Mouse (Mus musculus) hindbrain, embryonic 11.5 days (tissue): ENCODE data around the gene Dclk1. TPM values are rescaled to one million over a fixed set of nuclear protein-coding genes. Genes with fewer than 3 reads are reported as not detected.

Source experiments
- ATAC-seq: fragments of 200-750 bp; cut with Nextera tagmentation; 2 replicates; pipeline ENCODE4 v1.8.0; 2017; ENCODE audit warnings: mild to moderate bottlenecking, moderate TSS enrichment, moderate library complexity; ENCODE audit not compliant: low FRiP score
- DNase-seq: peaks from one replicate; pipeline ENCODE4 v3.0.0-alpha.2; 2015; ENCODE audit warnings: low spot score
- H3K27ac ChIP-seq: fragments of 300-500 bp; sonication (generic); 2 replicates; pipeline ENCODE4 v1.5.1; 2014; ENCODE audit warnings: mild to moderate bottlenecking, low read depth, low read length
- H3K27me3 ChIP-seq: fragments of 300-500 bp; sonication (generic); 2 replicates; pipeline ENCODE4 v1.6.1; 2014; ENCODE audit warnings: mild to moderate bottlenecking, low read length, moderate library complexity, mixed read lengths; ENCODE audit not compliant: control insufficient read depth, insufficient read depth
- H3K36me3 ChIP-seq: fragments of 300-500 bp; sonication (generic); 2 replicates; pipeline ENCODE4 v1.6.1; 2014; ENCODE audit warnings: mild to moderate bottlenecking, low read length, moderate library complexity, mixed read lengths; ENCODE audit not compliant: control insufficient read depth, insufficient read depth
- H3K4me1 ChIP-seq: fragments of 300-500 bp; sonication (generic); replicated peaks from 2 replicates; pipeline ENCODE4 v1.6.1; 2014; ENCODE audit warnings: low read length, mixed read lengths; ENCODE audit not compliant: control insufficient read depth, insufficient read depth
- H3K4me2 ChIP-seq: fragments of 300-500 bp; sonication (generic); replicated peaks from 2 replicates; pipeline ENCODE4 v1.6.1; 2014; ENCODE audit warnings: mild to moderate bottlenecking, low read depth, low read length
- H3K4me3 ChIP-seq: fragments of 300-500 bp; sonication (generic); 2 replicates; pipeline ENCODE4 v1.5.1; 2014; ENCODE audit warnings: low read depth, low read length
- H3K9ac ChIP-seq: fragments of 300-500 bp; sonication (generic); 2 replicates; pipeline ENCODE4 v1.6.1; 2014; ENCODE audit warnings: low read depth, low read length
- H3K9me3 ChIP-seq: fragments of 300-500 bp; sonication (generic); 2 replicates; pipeline ENCODE4 v1.6.1; 2016; ENCODE audit warnings: low read length; ENCODE audit not compliant: control insufficient read depth
- WGBS: fragments of 180-500 bp; shearing (Covaris S2); extraction: QIAGEN DNeasy Blood & Tissue Kit; methylation state at CpG from one replicate; pipeline ENCODE4 v1.1.7; 2014; 5-methylcytosine and 5-hydroxymethylcytosine counted together
- polyA plus RNA-seq: library from polyadenylated mRNA; unstranded; fragments of >200 nt; fragmentation: Nextera tagmentation; extraction: Ambion mirVana; gene quantifications from 2 replicates; pipeline ENCODE4 v1.2.1, GENCODE M21; 2014

Dclk1 gene
- polyA plus RNA-seq, 1 experiment from 2014 or later, result 94.8 TPM

DNA sequence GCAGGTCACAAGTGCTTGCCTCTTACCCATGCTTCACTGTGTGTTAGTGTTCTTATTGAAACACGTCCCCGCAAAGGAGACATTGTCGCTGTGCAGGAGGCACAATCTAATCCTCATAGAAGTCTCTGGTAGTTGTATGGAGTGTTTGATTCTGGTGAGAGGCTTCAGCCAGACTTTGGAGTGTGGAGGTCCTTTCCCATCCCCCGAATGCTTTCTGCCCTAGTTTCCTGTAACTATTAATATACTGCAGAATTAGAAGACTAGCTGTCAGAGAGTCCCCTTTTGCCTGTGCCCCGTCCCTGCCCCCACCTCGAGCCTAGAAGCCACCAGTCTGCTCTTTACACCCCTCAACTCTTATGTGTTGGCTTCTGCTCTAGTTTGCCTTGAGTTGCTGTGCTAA is 30.4 kb downstream of the Dclk1 start:
- no peak for ATAC-seq
- WGBS, result 94% methylated on average over 6 of the region's 6 CpGs

DNA sequence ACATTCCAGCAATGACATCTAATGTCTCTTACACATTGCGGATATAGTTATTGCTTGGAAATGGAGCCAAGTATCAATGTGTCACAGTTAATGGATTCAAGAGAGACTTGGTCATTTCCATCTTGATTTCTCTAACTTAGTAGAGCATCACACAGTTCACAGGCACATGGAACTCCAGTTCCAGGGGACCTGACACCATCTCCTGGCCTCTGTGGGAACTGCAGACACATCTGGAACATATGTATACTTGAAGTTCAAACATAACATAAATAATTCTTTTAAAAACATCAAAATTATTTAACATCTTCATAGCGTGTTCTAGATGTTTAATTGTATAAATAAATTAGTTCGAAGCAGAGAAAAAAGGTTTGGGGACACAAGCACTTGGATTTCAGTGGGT is 34.3 kb downstream of the Dclk1 start:
- Histone ChIP-seq H3K27ac (no peak overlapping the region), H3K36me3 (no peaks in the 10 kb centered on the region), H3K9me3 (no peaks in the 10 kb centered on the region), H3K4me3 (no peak overlapping the region), H3K27me3 (no peaks in the 10 kb centered on the region), H3K4me2 (no peak overlapping the region), H3K4me1 (no peaks in the 10 kb centered on the region), H3K9ac (no peak overlapping the region)
- ATAC-seq, result no peak
- WGBS, result 93% methylated on average over 3 of the region's 3 CpGs
- DNase-seq, result no peak

More for the DNA sequence above, 30.4 kb downstream of the Dclk1 start:
- H3K4me1 ChIP-seq, result 0 out of 2 replicates have a peak, but pooled peaks cover 5% of the 10 kb centered on the region
- no peak overlapping the region for H3K4me3 ChIP-seq
- no peaks in the 10 kb centered on the region for H3K36me3 ChIP-seq
- no peaks in the 10 kb centered on the region for H3K27me3 ChIP-seq
- no peak overlapping the region for H3K9ac ChIP-seq
- no peak overlapping the region for H3K4me2 ChIP-seq
- no peak overlapping the region for H3K27ac ChIP-seq
- DNase-seq, result no peak
- no peaks in the 10 kb centered on the region for H3K9me3 ChIP-seq

DNA sequence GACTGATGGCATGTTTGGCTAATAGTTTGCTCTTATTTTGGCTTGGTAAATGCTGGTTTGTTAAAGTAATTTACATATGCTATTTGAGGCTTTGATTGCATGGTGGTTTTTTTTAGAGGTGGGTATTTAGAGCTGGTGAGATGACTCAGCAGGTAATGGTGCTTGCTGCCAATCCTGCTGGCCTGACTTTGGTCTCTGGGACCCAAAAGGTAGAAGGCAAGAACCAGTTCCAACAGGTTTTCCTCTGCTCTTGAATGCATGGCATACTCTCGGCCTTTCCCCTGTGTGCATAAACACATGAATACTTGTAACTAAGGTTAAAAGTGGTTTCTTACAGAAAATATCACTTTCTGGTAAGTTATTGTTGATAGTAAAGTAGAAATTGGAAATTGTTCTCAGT is 34.7 kb downstream of the Dclk1 start:
- 88% methylated on average over 1 of the region's 1 CpGs for WGBS
- no peak for ATAC-seq

DNA sequence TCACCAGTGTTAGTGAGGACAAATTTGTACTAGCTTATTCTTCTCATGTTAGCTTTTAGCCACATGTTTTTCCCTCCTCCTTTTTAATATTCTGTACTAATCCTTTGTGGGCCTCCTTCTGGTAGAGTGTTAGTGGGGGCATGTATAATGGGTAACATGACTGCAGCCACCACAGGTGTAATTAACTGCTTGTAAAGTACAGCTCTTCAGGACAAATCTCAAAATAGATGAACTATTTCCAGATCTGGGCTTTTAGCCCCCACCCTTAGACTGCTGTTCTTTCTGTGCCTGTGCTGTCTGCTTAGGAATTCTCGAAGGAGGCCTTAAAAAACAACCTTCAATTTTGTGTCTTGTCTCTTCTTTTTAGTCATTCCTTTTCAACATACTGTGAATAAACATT is 35.7 kb downstream of the Dclk1 start:
- H3K27me3 ChIP-seq, result no peaks in the 10 kb centered on the region
- no peak overlapping the region for H3K9ac ChIP-seq
- H3K4me2 ChIP-seq, result no peak overlapping the region
- H3K27ac ChIP-seq, result no peak overlapping the region
- no peaks in the 10 kb centered on the region for H3K4me1 ChIP-seq
- ATAC-seq (no peak), DNase-seq (no peak)
- 93% methylated on average over 1 of the region's 1 CpGs for WGBS
- no peak overlapping the region for H3K4me3 ChIP-seq
- H3K9me3 ChIP-seq, result no peaks in the 10 kb centered on the region
- no peaks in the 10 kb centered on the region for H3K36me3 ChIP-seq

More for the DNA sequence above, 34.7 kb downstream of the Dclk1 start:
- Histone ChIP-seq H3K27ac (no peak overlapping the region), H3K4me2 (no peak overlapping the region), H3K4me1 (no peaks in the 10 kb centered on the region), H3K9me3 (no peaks in the 10 kb centered on the region), H3K4me3 (no peak overlapping the region), H3K9ac (no peak overlapping the region), H3K27me3 (no peaks in the 10 kb centered on the region), H3K36me3 (no peaks in the 10 kb centered on the region)
- DNase-seq, result no peak

DNA sequence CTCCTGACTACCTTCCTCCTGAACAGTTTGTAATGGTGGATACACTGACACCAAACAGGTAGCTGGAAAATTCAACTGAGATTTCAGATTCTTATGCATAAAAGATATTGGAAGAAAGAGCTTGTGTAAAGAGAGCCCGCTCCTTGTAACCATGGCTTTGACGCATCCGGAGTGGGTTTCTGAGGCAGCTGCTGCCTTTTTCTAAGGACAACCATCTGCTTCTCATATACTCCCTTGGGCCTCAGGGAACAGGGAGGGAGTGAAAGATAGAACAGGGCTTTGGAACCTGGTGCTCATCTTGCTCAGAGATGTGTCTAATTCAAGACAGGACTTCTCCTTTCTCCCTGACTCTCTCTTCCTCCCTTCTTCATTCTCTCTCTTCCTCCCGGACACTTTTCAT is 37.8 kb downstream of the Dclk1 start:
- 72% methylated on average over 4 of the region's 4 CpGs for WGBS
- Histone ChIP-seq H3K27me3 (no peaks in the 10 kb centered on the region), H3K27ac (no peak overlapping the region), H3K4me3 (no peak overlapping the region), H3K36me3 (no peaks in the 10 kb centered on the region), H3K9ac (no peak overlapping the region), H3K9me3 (no peaks in the 10 kb centered on the region), H3K4me1 (no peaks in the 10 kb centered on the region), H3K4me2 (no peak overlapping the region)
- ATAC-seq (no peak), DNase-seq (no peak)

DNA sequence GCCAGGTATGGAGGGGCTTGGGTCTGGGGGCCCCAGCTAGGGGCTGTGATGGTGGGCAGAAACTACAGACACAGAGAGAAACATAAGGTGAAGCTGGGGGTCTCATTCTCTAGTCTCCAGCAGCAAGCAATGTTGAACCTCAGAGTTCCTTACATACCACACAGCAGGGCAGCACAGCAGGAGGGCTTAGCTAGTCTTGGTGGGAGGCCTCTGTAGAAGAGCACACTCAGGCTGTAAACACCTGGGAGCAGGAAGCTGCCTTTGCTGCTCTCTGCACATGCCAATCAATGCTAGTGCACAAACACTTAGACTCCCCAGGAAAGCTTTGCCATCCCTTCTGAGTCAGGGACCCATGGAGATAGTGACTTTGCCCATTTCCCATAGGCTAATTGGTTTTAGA is 38.3 kb downstream of the Dclk1 start:
- ATAC-seq (no peak), DNase-seq (no peak)
- H3K4me3 ChIP-seq, result no peak overlapping the region
- H3K27me3 ChIP-seq, result no peaks in the 10 kb centered on the region
- H3K4me1 ChIP-seq, result no peaks in the 10 kb centered on the region
- no peak overlapping the region for H3K4me2 ChIP-seq
- no peaks in the 10 kb centered on the region for H3K36me3 ChIP-seq
- H3K27ac ChIP-seq, result no peak overlapping the region
- H3K9me3 ChIP-seq, result no peaks in the 10 kb centered on the region
- no peak overlapping the region for H3K9ac ChIP-seq

DNA sequence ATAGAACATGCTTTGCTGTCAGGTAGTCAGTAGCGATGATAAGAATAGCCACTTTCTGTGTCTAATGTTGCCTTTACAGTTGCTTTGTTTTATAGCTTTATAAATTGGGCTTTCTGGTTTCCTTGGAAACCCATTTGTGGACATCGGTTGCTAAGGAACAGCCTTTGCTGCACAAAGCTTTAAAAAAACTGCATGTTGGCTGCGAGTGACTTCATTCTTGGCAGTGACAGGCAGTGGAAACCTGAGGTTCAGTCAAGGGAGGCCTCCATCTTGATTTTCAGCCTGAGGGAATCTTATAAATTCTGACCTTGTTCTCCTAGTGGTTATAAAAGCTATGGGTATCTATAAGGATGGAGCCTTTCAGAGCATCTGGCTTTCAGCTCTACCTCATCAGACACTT is 42.1 kb downstream of the Dclk1 start:
- ATAC-seq (peak; percentile 68; the same call in 1 of the 2 replicates), DNase-seq (peak; percentile 54)
- no peak overlapping the region for H3K9ac ChIP-seq
- H3K9me3 ChIP-seq, result no peaks in the 10 kb centered on the region
- no peaks in the 10 kb centered on the region for H3K36me3 ChIP-seq
- H3K27ac ChIP-seq, result peak overlapping the region; percentile 7; the same call in 1 of the 2 replicates
- WGBS, result 43% methylated on average over 3 of the region's 3 CpGs
- H3K4me1 ChIP-seq, result no peaks in the 10 kb centered on the region
- H3K4me2 ChIP-seq, result no peak overlapping the region
- no peak overlapping the region for H3K4me3 ChIP-seq
- H3K27me3 ChIP-seq, result no peaks in the 10 kb centered on the region

DNA sequence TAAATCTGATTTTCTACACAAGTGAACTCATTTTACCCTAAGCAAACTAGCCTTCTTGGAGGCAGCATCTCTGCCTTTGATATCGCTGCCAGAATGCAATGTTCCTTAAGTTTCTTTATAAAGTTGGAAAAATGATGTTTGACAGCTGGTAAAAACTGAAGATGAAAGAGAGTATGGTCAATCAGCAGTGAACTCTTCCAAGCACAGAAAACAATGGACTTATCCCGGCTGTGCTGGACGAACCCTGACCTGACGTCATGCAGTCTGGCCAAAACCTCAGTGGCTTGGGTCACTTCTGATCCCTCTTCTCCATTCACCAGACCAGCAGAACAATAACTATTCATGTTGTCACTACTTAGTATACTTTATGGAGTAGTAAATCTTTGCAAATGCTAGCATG is 46.6 kb downstream of the Dclk1 start:
- Histone ChIP-seq H3K36me3 (no peaks in the 10 kb centered on the region), H3K9me3 (no peaks in the 10 kb centered on the region), H3K27ac (no peak overlapping the region), H3K4me2 (no peak overlapping the region), H3K9ac (no peak overlapping the region), H3K4me3 (no peak overlapping the region), H3K27me3 (no peaks in the 10 kb centered on the region), H3K4me1 (no peaks in the 10 kb centered on the region)
- DNase-seq (no peak), ATAC-seq (no peak)
- WGBS, result 36% methylated on average over 4 of the region's 4 CpGs

DNA sequence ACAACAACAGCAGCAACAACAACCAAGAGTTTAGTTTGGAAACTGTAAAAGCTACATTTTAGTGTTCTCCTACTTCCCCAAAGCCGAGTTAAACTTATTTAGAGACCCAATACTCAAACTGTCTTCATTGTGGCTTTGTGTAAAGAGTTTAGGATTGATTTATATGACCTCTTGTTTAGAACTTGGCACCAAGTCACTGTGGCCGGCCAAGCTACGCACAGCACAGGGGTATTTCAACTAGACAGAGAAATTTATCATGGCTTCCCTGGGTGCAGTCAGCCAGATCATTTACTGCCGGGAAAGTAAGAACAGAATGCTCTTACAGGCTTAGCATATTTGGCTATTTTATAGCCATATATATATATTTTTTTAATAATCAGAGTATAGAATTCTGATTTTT is 49.8 kb downstream of the Dclk1 start:
- Histone ChIP-seq H3K27ac (no peak overlapping the region), H3K36me3 (no peaks in the 10 kb centered on the region), H3K4me3 (no peak overlapping the region), H3K9ac (no peak overlapping the region), H3K27me3 (no peaks in the 10 kb centered on the region), H3K4me1 (no peaks in the 10 kb centered on the region), H3K9me3 (no peaks in the 10 kb centered on the region), H3K4me2 (no peak overlapping the region)
- ATAC-seq, result no peak
- 60% methylated on average over 4 of the region's 4 CpGs for WGBS
- DNase-seq, result no peak
